Mouse (Mus musculus) stomach, postnatal 0 days (tissue): ENCODE measurements around the gene Farp1. TPM values are rescaled to one million over a fixed set of nuclear protein-coding genes. Genes with fewer than 3 reads are reported as not detected.

Source experiments
- ATAC-seq: fragments of 200-750 bp; cut with Nextera tagmentation; 2 replicates; pipeline ENCODE4 v1.8.0; 2017; ENCODE audit not compliant: low FRiP score, low TSS enrichment
- DNase-seq: peaks from one replicate; pipeline ENCODE4 v3.0.0-alpha.2; 2016; ENCODE audit warnings: low spot score
- H3K27ac ChIP-seq: fragments of 300-500 bp; sonication (generic); replicated peaks from 2 replicates; pipeline ENCODE4 v1.5.1; 2014; ENCODE audit warnings: mild to moderate bottlenecking, control low read depth
- H3K27me3 ChIP-seq: fragments of 300-500 bp; sonication (generic); 2 replicates; pipeline ENCODE4 v1.6.1; 2014; ENCODE audit warnings: low read length; ENCODE audit not compliant: control insufficient read depth, insufficient read depth
- H3K36me3 ChIP-seq: fragments of 300-500 bp; sonication (generic); 2 replicates; pipeline ENCODE4 v1.6.1; 2014; ENCODE audit warnings: low read length, mixed read lengths; ENCODE audit not compliant: control insufficient read depth, insufficient read depth
- H3K4me1 ChIP-seq: fragments of 300-500 bp; sonication (generic); replicated peaks from 2 replicates; pipeline ENCODE4 v1.6.1; 2014; ENCODE audit warnings: antibody characterized with exemption; ENCODE audit not compliant: control insufficient read depth, insufficient read depth
- H3K4me2 ChIP-seq: fragments of 300-500 bp; sonication (generic); replicated peaks from 2 replicates; pipeline ENCODE4 v1.6.1; 2014; ENCODE audit warnings: low read depth, mild to moderate bottlenecking, control low read depth, moderate library complexity
- H3K4me3 ChIP-seq: fragments of 300-500 bp; sonication (generic); 2 replicates; pipeline ENCODE4 v1.5.1; 2014; ENCODE audit warnings: low read depth, low read length, control low read depth
- H3K9ac ChIP-seq: fragments of 300-500 bp; sonication (generic); 2 replicates; pipeline ENCODE4 v1.6.1; 2014; ENCODE audit warnings: mild to moderate bottlenecking, low read length, control low read depth, mixed read lengths
- H3K9me3 ChIP-seq: fragments of 300-500 bp; sonication (generic); 2 replicates; pipeline ENCODE4 v1.6.1; 2016; ENCODE audit warnings: low read length; ENCODE audit not compliant: control insufficient read depth
- CTCF ChIP-seq: IDR thresholded peaks from 2 replicates; pipeline ENCODE4 v1.5.1; 2016; ENCODE audit warnings: antibody characterized with exemption, low read depth, mild to moderate bottlenecking, moderate library complexity
- EP300 ChIP-seq: optimal IDR thresholded peaks from 2 replicates; pipeline ENCODE3; 2016; ENCODE audit warnings: antibody characterized with exemption
- WGBS: fragments of 180-500 bp; shearing (Covaris S2); extraction: QIAGEN DNeasy Blood & Tissue Kit; methylation state at CpG from one replicate; pipeline ENCODE4 v1.1.7; 2014; 5-methylcytosine and 5-hydroxymethylcytosine counted together
- polyA plus RNA-seq: library from polyadenylated mRNA; unstranded; fragments of >200 nt; fragmentation: Nextera tagmentation; extraction: Ambion mirVana; gene quantifications from 2 replicates; pipeline ENCODE4 v1.2.1, GENCODE M21; 2015

Farp1 gene
- polyA plus RNA-seq, 1 experiment from 2014 or later, result 4.6 TPM

DNA sequence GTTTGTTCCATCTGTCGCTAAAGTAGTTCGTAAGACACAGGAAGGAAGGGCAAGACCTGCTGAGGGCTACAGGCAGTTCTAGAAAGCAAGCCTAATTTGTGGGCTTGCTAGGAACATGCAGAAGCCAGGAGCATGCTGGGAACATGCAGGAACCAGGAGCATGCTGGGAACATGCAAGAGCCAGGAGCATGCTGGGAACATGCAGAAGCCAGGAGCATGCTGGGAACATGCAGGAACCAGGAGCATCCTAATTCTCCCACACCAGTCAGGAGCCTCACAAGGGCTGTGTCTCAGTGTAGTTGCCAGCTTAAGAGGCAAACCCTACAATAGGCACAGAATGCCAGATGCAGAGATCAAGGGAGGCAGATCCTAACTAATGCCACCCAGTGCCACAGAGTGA lies 291.4 kb downstream of the Farp1 start:
- TF ChIP-seq EP300 (no peak), CTCF (no peak)
- Histone ChIP-seq H3K9me3 (no peaks in the 10 kb centered on the region), H3K36me3 (no peaks in the 10 kb centered on the region), H3K9ac (no peak overlapping the region), H3K27me3 (no peaks in the 10 kb centered on the region), H3K4me2 (no peak overlapping the region), H3K27ac (no peak overlapping the region), H3K4me1 (no peaks in the 10 kb centered on the region), H3K4me3 (no peak overlapping the region)
- DNase-seq (no peak), ATAC-seq (no peak)
- WGBS, result 66% methylated on average over 2 of the region's 2 CpGs

DNA sequence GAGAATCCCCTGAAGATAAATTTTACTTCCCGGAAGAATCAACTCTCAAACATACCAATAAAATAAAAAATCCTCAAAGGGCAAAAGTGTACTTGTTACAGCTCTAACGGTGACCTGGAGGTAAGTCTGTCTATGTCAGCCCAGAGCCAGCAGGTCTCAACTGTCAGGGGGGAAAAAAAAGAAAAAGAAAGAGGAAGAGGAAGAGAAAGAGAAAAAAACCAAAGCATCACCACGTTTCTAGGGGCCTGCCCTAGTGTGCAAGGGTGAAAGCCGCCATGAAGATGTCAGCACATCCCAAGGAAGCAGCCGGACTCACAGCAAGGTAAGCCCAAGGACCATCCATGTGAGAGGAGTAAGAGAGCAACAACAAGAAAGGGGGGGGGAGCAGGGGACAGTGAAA lies 293.9 kb downstream of the Farp1 start:
- TF ChIP-seq EP300, result no peak
- Histone ChIP-seq H3K9me3 (no peaks in the 10 kb centered on the region), H3K9ac (no peak overlapping the region), H3K4me1 (no peaks in the 10 kb centered on the region), H3K4me3 (no peak overlapping the region), H3K27me3 (no peaks in the 10 kb centered on the region), H3K4me2 (no peak overlapping the region), H3K27ac (no peak overlapping the region), H3K36me3 (no peaks in the 10 kb centered on the region)
- no peak for ATAC-seq
- WGBS, result 69% methylated on average over 5 of the region's 5 CpGs
- DNase-seq, result no peak

DNA sequence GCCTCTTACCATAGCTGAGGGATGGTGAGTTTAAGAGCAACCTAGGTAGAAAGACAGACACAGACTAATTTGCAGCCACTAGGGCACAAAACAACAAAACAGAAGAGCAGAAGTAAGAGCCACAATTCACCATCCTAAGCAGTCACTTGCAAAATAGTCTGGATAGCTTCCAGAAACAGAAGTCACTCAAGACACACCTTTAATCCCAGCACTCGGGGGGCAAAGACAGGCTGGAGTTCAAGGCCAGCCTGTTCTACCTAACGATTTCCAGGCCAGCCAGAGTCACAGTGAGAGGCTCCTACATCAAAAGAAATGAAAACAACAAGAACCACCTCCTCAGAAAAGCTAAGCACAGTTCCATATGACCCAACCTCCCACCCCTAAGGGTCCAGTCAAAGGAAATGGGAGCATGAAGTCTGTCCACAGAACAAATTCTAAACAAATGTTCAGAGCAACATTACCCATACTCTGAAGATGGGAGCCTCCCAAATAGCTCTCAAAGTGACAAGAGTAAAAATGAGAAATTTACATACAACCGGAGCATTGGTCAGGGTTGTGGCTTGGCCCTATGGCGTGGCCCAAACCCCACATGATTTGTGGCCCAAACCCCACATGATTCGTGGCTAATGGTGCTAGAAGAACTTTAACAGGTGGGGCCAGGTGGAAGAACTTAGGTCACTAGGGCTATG lies 294.5 kb downstream of the Farp1 start:
- H3K4me3 ChIP-seq, result no peak overlapping the region
- H3K4me1 ChIP-seq, result no peaks in the 10 kb centered on the region
- no peaks in the 10 kb centered on the region for H3K36me3 ChIP-seq
- no peak overlapping the region for H3K4me2 ChIP-seq
- H3K27ac ChIP-seq, result no peak overlapping the region
- no peaks in the 10 kb centered on the region for H3K27me3 ChIP-seq
- no peak overlapping the region for H3K9ac ChIP-seq
- no peak for DNase-seq
- no peak for TF ChIP-seq EP300
- no peak for TF ChIP-seq CTCF
- no peaks in the 10 kb centered on the region for H3K9me3 ChIP-seq
- ATAC-seq, result no peak
- 55% methylated on average over 5 of the region's 5 CpGs for WGBS

DNA sequence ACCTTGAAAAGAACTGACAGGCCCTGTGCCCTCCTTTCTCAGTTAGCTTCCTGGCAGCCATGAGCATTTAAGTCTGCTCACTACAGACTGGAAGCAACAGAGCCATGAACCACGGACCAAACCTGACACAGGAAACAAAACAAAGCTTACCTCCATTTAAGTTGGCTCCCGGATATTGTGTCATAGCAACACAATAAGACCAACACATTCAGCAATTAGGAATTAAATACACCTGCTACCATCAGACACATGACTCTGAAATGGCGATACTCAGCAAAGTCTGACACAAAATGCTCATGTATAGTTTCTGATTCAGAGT lies 295.0 kb downstream of the Farp1 start:
- no peak overlapping the region for H3K9ac ChIP-seq
- H3K9me3 ChIP-seq, result no peaks in the 10 kb centered on the region
- H3K27me3 ChIP-seq, result no peaks in the 10 kb centered on the region
- ATAC-seq, result no peak
- DNase-seq, result no peak
- H3K4me2 ChIP-seq, result no peak overlapping the region
- WGBS, result 61% methylated on average over 3 of the region's 3 CpGs
- H3K4me3 ChIP-seq, result no peak overlapping the region
- H3K36me3 ChIP-seq, result no peaks in the 10 kb centered on the region
- TF ChIP-seq CTCF (no peak), EP300 (no peak)
- no peak overlapping the region for H3K27ac ChIP-seq
- no peaks in the 10 kb centered on the region for H3K4me1 ChIP-seq

Other genes starting within 250 kb of the Farp1 start
- gene Ipo5, start 124.0 kb upstream of the Farp1 start, polyA plus RNA-seq, result 30.7 and 31.5 TPM in 2 replicates